Mouse (Mus musculus): Measurements from ENCODE around the gene 4930523C07Rik. TPM values are rescaled to one million over a fixed set of nuclear protein-coding genes. Genes with fewer than 3 reads are reported as not detected.

Gene 4930523C07Rik
- 17.0 and 20.0 TPM in 2 replicates for polyA plus RNA-seq (2015; fragmentation: Nextera tagmentation; extraction: Ambion mirVana)

DNA sequence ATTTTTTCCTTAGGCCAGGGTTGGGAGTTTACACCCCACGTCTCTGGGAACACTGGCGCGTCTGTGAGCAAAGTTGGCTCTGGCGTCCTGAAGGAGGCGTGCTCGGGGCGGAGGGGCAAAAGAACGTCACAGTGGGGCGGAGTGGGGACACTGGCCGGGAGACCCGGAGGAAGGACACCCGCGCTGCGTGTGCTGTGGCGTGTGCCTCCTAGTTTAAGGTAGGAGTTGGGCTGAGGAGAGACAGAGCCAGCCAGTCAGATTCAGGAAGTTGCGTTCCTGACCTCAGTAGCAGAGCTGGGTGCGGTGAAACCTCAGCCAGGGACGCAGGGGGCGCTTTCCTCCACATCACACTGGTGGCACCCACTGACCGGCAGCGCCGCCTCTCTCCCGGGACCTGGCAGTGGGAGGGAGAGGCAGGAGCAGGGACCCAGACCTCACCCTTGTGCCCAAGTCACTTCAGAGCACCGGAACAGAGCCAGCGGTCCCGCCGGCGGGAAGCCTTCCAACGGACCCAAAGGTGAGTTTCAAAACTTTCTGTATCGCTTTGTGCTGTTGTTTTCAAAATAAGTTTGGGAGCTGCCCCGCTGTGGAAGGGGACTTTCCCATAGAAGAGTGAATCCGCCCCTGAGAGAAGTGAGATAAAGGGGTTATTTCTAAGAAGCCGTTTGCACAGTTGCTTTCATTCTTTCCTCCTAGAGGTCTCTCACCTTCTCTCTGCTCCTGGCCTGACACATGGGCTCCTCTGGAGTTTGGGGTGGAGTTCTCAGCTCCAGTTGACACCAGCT, at the start of gene 4930523C07Rik:
4930523C07Rik (plus strand) TSS at position 146 of the 785 bp plus-strand sequence.
- ATAC-seq (replicated peaks; ENCODE audit: insufficient number of reproducible peaks, insufficient read depth, low FRiP score, low read depth): peak; percentile 82
- Histone ChIP-seq H3K9ac (peak within 1 kb of the TSS; percentile 67), H3K9me3 (replicated peaks) (no peaks in the 10 kb centered on the region), H3K27ac (peak within 1 kb of the TSS; percentile 75), H3K36me3 (no peaks in the 10 kb centered on the region), H3K27me3 (no peaks in the 10 kb centered on the region), H3K4me3 (peak within 1 kb of the TSS; percentile 66), H3K4me2 (peak within 1 kb of the TSS; percentile 81), H3K4me1 (replicated peaks) (peaks cover 31% of the 10 kb centered on the region)
- 2% methylated on average over 33 of the region's 33 CpGs for WGBS

DNA sequence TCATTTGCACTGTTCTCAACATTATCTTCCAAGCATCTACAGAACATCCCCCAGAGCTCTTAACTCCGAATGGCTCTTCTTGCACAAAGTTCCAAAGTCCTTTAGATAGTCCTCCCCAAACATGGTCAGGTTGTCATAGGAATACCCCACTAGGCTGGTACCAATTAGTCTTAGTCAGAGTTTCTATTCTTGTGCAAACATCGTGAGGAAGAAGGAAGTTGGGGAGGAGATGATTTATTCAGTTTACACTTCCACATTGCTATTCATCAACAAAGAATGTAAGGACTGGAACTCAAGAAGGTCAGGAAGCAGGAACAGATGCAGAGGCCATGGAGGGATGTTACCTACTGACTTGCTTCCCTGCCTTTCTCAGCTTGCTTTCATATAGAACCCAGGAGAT, 46.9 kb upstream of the 4930523C07Rik start:
- 39% methylated on average over 2 of the region's 2 CpGs for whole genome bisulfite sequencing
- Histone ChIP-seq H3K27ac (no peak overlapping the region), H3K4me1 (replicated peaks) (no peaks in the 10 kb centered on the region), H3K4me2 (no peak overlapping the region), H3K9me3 (replicated peaks) (no peaks in the 10 kb centered on the region), H3K27me3 (no peaks in the 10 kb centered on the region), H3K9ac (no peak overlapping the region), H3K4me3 (no peak overlapping the region), H3K36me3 (no peaks in the 10 kb centered on the region)
- ATAC-seq (replicated peaks; ENCODE audit: insufficient number of reproducible peaks, insufficient read depth, low FRiP score, low read depth): no peak

DNA sequence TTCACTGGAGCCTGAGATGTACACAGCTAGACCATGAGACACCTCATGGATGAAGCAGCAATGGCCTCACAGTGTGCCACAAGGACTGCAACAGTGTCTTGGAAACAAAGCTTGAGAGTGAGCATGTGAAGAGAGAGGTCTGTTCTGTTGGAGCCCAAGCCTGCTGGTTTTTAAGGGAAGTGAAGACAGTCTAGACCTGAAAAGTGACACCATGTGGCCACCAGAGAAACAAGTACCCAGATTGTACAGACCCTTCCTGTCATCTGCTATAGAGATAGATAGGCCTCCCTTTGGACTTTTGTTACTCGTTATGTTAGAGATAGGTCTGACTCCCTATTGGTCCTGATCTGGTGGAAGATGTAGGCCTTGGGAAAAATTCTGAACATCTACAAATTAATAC, 45.8 kb upstream of the 4930523C07Rik start:
- ATAC-seq (replicated peaks; ENCODE audit: insufficient number of reproducible peaks, insufficient read depth, low FRiP score, low read depth): no peak
- Histone ChIP-seq H3K9ac (no peak overlapping the region), H3K4me1 (replicated peaks) (no peaks in the 10 kb centered on the region), H3K27ac (no peak overlapping the region), H3K27me3 (no peaks in the 10 kb centered on the region), H3K4me3 (no peak overlapping the region), H3K9me3 (replicated peaks) (no peaks in the 10 kb centered on the region), H3K4me2 (no peak overlapping the region), H3K36me3 (no peaks in the 10 kb centered on the region)
- WGBS: 59% methylated on average over 1 of the region's 1 CpGs

DNA sequence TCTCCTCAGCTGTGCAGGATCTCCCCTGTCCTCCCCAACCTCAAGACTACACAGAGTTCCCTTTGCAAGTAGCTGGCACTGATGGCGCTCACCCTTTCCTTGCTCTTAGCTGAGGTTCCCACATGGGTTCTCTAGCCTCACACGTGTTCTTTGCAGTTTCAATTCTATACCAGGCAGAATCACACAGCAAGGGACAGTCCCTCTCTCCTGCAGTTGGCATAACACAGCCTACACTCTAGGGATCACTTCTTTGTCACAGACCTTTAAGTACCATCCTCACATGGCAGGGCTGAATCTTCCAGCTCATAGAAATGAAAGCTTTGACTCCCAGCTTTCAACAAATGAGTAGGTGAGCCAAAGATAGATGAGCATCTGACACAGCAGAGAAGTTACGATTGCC, 45.0 kb upstream of the 4930523C07Rik start:
- H3K4me1 ChIP-seq (replicated peaks): no peaks in the 10 kb centered on the region
- no peak for ATAC-seq (replicated peaks; ENCODE audit: insufficient number of reproducible peaks, insufficient read depth, low FRiP score, low read depth)
- H3K4me3 ChIP-seq: no peak overlapping the region
- no peaks in the 10 kb centered on the region for H3K27me3 ChIP-seq
- no peak overlapping the region for H3K9ac ChIP-seq
- no peaks in the 10 kb centered on the region for H3K36me3 ChIP-seq
- H3K4me2 ChIP-seq: no peak overlapping the region
- 73% methylated on average over 3 of the region's 3 CpGs for WGBS
- H3K27ac ChIP-seq: no peak overlapping the region
- no peaks in the 10 kb centered on the region for H3K9me3 ChIP-seq (replicated peaks)

DNA sequence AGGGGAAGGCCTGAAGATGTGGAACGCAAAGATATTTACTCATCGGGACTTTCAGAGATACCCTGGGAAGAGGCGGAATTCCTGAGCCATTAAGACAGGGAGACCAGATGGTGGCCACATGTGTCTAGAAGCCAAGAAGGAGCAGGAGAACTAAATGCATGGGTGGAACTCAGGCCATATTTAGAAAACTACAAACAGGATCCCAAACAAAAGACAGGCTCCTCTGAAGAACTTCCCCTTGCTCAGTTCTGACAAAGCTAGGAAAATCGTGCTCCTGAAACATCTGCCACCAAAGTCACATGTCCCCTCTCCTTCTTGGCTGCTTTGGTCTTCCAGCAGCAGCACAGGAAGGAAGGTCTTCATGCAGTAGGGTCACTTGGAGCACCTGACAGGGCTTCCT, 38.9 kb upstream of the 4930523C07Rik start:
- H3K4me2 ChIP-seq: no peak overlapping the region
- no peak overlapping the region for H3K4me3 ChIP-seq
- no peak for ATAC-seq (replicated peaks; ENCODE audit: insufficient number of reproducible peaks, insufficient read depth, low FRiP score, low read depth)
- H3K4me1 ChIP-seq (replicated peaks): no peaks in the 10 kb centered on the region
- H3K9me3 ChIP-seq (replicated peaks): no peaks in the 10 kb centered on the region
- 72% methylated on average over 4 of the region's 4 CpGs for WGBS
- no peak overlapping the region for H3K9ac ChIP-seq
- no peaks in the 10 kb centered on the region for H3K27me3 ChIP-seq
- H3K27ac ChIP-seq: no peak overlapping the region
- H3K36me3 ChIP-seq: no peaks in the 10 kb centered on the region

DNA sequence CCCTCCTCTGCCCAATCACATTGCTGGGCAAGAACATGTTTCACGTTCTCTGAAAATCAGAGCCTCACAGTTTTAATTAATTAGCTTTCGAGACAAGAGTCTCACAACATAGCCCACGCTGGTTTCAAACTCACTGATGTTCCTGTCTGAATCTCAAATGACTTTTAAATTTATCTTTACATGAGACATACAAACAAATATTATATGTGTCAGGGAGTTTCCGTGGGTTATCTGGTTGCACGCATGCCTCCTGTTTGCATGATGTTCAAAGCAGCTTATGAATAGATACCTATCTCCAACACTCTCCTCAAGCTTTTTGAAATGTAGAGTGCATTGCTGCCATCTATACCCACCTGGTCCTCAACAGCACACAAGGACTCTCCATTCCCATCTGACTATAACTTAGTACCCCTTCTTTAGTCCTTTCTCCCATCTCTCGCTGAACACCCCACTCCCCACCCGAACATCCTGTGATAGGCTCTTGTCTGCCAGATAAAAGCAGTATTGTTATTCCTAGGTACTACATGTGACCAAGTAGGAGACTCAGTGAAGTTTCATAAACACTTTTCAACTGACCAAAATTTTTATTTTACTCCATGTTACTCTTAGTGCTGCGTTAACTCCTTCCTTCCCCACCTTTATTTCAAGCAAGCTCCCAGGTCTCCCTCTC, 37.1 kb upstream of the 4930523C07Rik start:
- Histone ChIP-seq H3K4me1 (replicated peaks) (no peaks in the 10 kb centered on the region), H3K9ac (no peak overlapping the region), H3K27ac (no peak overlapping the region), H3K36me3 (no peaks in the 10 kb centered on the region), H3K4me3 (no peak overlapping the region), H3K9me3 (replicated peaks) (no peaks in the 10 kb centered on the region), H3K27me3 (no peaks in the 10 kb centered on the region), H3K4me2 (no peak overlapping the region)
- no peak for ATAC-seq (replicated peaks; ENCODE audit: insufficient number of reproducible peaks, insufficient read depth, low FRiP score, low read depth)
- WGBS: 83% methylated on average over 8 of the region's 8 CpGs

DNA sequence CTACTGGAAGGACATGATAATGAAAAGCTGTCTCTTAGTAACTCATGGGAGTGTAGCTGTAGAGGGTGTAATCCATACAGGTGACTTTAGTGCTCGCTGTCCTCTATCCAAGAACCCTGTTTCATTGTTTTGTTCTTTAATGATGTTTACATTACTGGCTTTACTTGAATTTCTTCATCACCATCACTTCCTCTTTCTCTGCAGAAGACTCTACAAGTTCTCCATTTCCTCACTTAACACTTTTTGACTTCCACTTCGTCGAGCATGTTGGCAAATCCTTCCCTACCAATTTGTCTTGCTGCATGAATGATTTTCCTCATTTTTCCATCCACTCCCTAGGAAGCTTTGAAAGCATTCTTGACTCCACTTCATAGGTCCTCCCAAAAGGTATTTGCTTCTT, 31.1 kb upstream of the 4930523C07Rik start:
- Histone ChIP-seq H3K27ac (no peak overlapping the region), H3K36me3 (no peaks in the 10 kb centered on the region), H3K4me1 (replicated peaks) (no peaks in the 10 kb centered on the region), H3K27me3 (no peaks in the 10 kb centered on the region), H3K4me3 (no peak overlapping the region), H3K9ac (no peak overlapping the region), H3K9me3 (replicated peaks) (no peaks in the 10 kb centered on the region), H3K4me2 (no peak overlapping the region)
- no peak for ATAC-seq (replicated peaks; ENCODE audit: insufficient number of reproducible peaks, insufficient read depth, low FRiP score, low read depth)
- 65% methylated on average over 3 of the region's 3 CpGs for WGBS

DNA sequence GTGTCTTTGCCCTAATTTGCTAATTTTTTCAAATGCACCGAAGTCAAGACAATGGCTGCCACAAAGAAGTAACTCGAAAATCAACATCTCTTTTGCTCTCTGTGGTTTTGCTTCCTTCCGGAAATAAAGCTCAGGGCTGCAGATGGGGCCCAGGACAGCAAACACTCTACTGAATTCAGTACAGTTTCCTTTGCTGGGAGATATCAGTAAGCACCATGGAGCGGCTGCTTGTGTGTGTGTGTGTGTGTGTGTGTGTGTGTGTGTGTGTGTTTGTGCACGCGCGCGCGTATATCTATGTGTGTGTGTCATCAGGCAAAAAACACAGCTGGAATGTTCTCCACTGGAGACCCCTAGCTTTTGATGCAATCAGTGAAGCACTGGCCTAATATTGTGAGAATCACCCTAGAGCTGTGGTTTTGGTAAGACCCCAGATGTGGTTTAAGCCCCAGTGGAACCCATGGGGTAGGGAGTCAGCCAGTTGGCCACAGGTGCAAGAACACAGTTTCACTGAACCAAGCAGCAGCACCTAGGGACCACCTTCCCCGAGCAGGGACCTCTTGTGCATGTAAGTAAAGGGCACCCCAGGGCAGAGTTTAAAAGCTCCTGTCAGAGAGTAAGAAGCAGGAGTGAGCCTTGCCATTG, 19.7 kb upstream of the 4930523C07Rik start:
- Histone ChIP-seq H3K27ac (no peak overlapping the region), H3K4me1 (replicated peaks) (no peaks in the 10 kb centered on the region), H3K36me3 (no peaks in the 10 kb centered on the region), H3K9me3 (replicated peaks) (no peaks in the 10 kb centered on the region), H3K4me2 (no peak overlapping the region), H3K4me3 (no peak overlapping the region), H3K9ac (no peak overlapping the region), H3K27me3 (no peaks in the 10 kb centered on the region)
- 81% methylated on average over 10 of the region's 10 CpGs for WGBS
- ATAC-seq (replicated peaks; ENCODE audit: insufficient number of reproducible peaks, insufficient read depth, low FRiP score, low read depth): no peak; the same call in 1 of the 2 replicates

DNA sequence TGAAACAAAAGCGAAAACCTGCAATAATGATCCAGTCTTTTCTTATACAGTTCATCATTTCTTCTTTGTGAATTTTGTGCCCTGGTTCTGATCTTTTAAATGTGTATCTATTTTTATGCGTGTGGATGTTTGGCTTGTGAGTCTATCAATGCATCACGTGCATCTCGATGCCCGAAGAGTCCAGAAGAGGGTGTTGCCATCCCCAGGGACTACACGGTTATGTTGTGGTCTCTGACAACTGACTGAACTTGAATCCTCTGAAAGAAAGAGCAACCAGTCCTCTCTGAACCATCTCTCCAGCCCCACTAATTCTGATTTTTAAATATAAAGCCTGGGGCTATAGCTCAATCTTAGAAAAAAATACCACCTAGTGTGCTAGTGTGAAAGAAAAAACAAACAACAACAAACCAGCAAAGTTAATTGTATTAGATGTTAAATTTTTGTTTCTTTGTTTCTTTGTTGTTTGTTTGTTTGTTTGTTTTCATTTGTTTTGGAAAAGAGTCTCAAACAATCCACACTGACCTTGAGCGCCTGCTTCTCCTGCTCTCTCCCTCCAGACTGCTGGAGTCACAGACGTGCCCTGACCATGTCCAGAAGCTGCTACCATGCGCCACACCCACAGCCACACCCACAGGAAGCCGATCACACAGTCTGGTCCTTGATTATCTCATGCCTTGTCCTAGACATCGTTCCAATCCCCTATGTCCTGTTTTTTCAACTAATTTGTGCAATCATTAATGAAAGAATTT, 18.9 kb upstream of the 4930523C07Rik start:
- H3K4me2 ChIP-seq: no peak overlapping the region
- H3K27ac ChIP-seq: no peak overlapping the region

DNA sequence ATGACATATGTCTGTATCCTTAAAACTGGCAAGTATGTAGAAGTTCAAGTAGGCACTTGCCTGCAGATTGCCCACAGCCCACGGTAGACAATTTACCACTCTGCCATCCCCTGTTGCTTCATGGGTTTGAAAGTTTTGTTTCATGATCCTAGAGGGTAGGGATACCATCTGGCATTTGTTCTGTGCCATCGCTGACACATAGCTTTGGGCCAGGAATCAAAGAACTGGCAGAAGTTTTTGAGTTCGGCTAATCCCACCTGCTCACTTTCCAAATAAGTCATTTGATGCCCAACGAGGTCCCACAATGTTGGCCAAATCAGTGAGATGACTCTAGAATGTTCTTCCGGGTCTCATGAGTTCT, 18.3 kb upstream of the 4930523C07Rik start:
- H3K4me2 ChIP-seq: no peak overlapping the region
- H3K9me3 ChIP-seq (replicated peaks): no peaks in the 10 kb centered on the region
- H3K27ac ChIP-seq: no peak overlapping the region
- H3K4me3 ChIP-seq: no peak overlapping the region
- no peak for ATAC-seq (replicated peaks; ENCODE audit: insufficient number of reproducible peaks, insufficient read depth, low FRiP score, low read depth)
- WGBS: 85% methylated on average over 5 of the region's 5 CpGs
- no peaks in the 10 kb centered on the region for H3K27me3 ChIP-seq
- no peaks in the 10 kb centered on the region for H3K4me1 ChIP-seq (replicated peaks)
- H3K9ac ChIP-seq: no peak overlapping the region
- no peaks in the 10 kb centered on the region for H3K36me3 ChIP-seq

More for the DNA sequence above, 18.9 kb upstream of the 4930523C07Rik start:
- Histone ChIP-seq H3K4me1 (replicated peaks) (no peaks in the 10 kb centered on the region), H3K9ac (no peak overlapping the region), H3K27me3 (no peaks in the 10 kb centered on the region), H3K36me3 (no peaks in the 10 kb centered on the region), H3K4me3 (no peak overlapping the region), H3K9me3 (replicated peaks) (no peaks in the 10 kb centered on the region)
- no peak for ATAC-seq (replicated peaks; ENCODE audit: insufficient number of reproducible peaks, insufficient read depth, low FRiP score, low read depth)
- WGBS: 51% methylated on average over 11 of the region's 11 CpGs

DNA sequence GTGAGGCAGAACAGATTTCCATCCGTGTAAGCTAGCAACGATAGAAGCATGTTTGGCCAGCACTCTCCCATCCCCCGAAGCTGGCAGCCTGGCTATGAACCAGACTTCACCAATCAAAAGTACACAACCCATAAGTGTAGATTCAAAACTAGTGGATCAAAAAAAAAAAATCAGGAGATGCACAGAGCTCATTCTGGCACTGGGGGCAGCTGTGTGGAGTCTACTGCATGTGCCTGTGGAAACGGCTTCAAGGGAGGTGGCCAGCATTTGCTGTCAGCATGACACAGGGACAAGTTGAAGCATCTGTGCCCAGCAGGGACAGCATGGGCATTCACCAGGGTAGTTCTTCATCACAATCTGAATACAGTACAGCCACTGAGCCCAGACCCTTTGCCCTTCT, 16.2 kb upstream of the 4930523C07Rik start:
- Histone ChIP-seq H3K36me3 (no peaks in the 10 kb centered on the region), H3K4me3 (no peak overlapping the region), H3K4me1 (replicated peaks) (no peaks in the 10 kb centered on the region), H3K9me3 (replicated peaks) (no peaks in the 10 kb centered on the region), H3K9ac (no peak overlapping the region), H3K4me2 (no peak overlapping the region), H3K27ac (no peak overlapping the region), H3K27me3 (no peaks in the 10 kb centered on the region)
- 43% methylated on average over 4 of the region's 4 CpGs for WGBS
- no peak for ATAC-seq (replicated peaks; ENCODE audit: insufficient number of reproducible peaks, insufficient read depth, low FRiP score, low read depth)

Measured in heart, embryonic 15.5 days (tissue).